Mouse (Mus musculus): ENCODE measurements around the gene Mrpl16. TPM values are rescaled to one million over a fixed set of nuclear protein-coding genes. Genes with fewer than 3 reads are reported as not detected.

The Mrpl16 gene
- polyA plus RNA-seq, 1 experiment from 2014 or later = 50.1 TPM

- H3K9me3 ChIP-seq (ENCODE audit: control insufficient read depth, low read length) = no peaks in the 10 kb centered on the region
- no peaks in the 10 kb centered on the region for H3K4me1 ChIP-seq (ENCODE audit: control insufficient read depth, insufficient read depth, low read length)
- H3K4me2 ChIP-seq (ENCODE audit: low read depth, low read length) = no peak overlapping the region
- no peaks in the 10 kb centered on the region for H3K27me3 ChIP-seq (ENCODE audit: control insufficient read depth, insufficient read depth, low read length)
- H3K4me3 ChIP-seq (ENCODE audit: low read depth, low read length) = no peak overlapping the region
- WGBS = 85% methylated on average over 2 of the region's 2 CpGs
- H3K27ac ChIP-seq (ENCODE audit: low read depth, low read length) = no peak overlapping the region
- no peak overlapping the region for H3K9ac ChIP-seq (replicated peaks; ENCODE audit: low read depth, low read length)
- no peak for ATAC-seq (ENCODE audit: low read depth)
- H3K36me3 ChIP-seq (ENCODE audit: control insufficient read depth, insufficient read depth, low read length) = no peaks in the 10 kb centered on the region
Observed at GRCm38 (mm10) chr19:11793741-11794359, 23.7 kb downstream of the Mrpl16 start.

- Histone ChIP-seq H3K9me3 (ENCODE audit: control insufficient read depth, low read length) (no peaks in the 10 kb centered on the region), H3K27ac (ENCODE audit: low read depth, low read length) (no peak overlapping the region), H3K27me3 (ENCODE audit: control insufficient read depth, insufficient read depth, low read length) (no peaks in the 10 kb centered on the region), H3K4me1 (ENCODE audit: control insufficient read depth, insufficient read depth, low read length) (no peaks in the 10 kb centered on the region), H3K9ac (replicated peaks; ENCODE audit: low read depth, low read length) (no peak overlapping the region), H3K4me2 (ENCODE audit: low read depth, low read length) (no peak overlapping the region), H3K4me3 (ENCODE audit: low read depth, low read length) (no peak overlapping the region), H3K36me3 (ENCODE audit: control insufficient read depth, insufficient read depth, low read length) (no peaks in the 10 kb centered on the region)
- 89% methylated on average over 6 of the region's 6 CpGs for WGBS
- ATAC-seq (ENCODE audit: low read depth) = no peak
Observed at GRCm38 (mm10) chr19:11794447-11794846, 24.3 kb downstream of the Mrpl16 start.

GRCm38 (mm10) chr19:11800531-11801315 lies 30.5 kb downstream of the Mrpl16 start:
- Histone ChIP-seq H3K4me3 (ENCODE audit: low read depth, low read length) (no peak overlapping the region), H3K4me2 (ENCODE audit: low read depth, low read length) (no peak overlapping the region), H3K27me3 (ENCODE audit: control insufficient read depth, insufficient read depth, low read length) (no peaks in the 10 kb centered on the region), H3K9me3 (ENCODE audit: control insufficient read depth, low read length) (no peaks in the 10 kb centered on the region), H3K9ac (replicated peaks; ENCODE audit: low read depth, low read length) (no peak overlapping the region), H3K4me1 (ENCODE audit: control insufficient read depth, insufficient read depth, low read length) (no peaks in the 10 kb centered on the region), H3K36me3 (ENCODE audit: control insufficient read depth, insufficient read depth, low read length) (no peaks in the 10 kb centered on the region), H3K27ac (ENCODE audit: low read depth, low read length) (no peak overlapping the region)
- no peak for ATAC-seq (ENCODE audit: low read depth)
- WGBS = 81% methylated on average over 8 of the region's 8 CpGs

GRCm38 (mm10) chr19:11804423-11804822 lies 34.2 kb downstream of the Mrpl16 start:
- no peak overlapping the region for H3K27ac ChIP-seq (ENCODE audit: low read depth, low read length)
- H3K9ac ChIP-seq (replicated peaks; ENCODE audit: low read depth, low read length) = no peak overlapping the region
- no peaks in the 10 kb centered on the region for H3K9me3 ChIP-seq (ENCODE audit: control insufficient read depth, low read length)
- no peak overlapping the region for H3K4me3 ChIP-seq (ENCODE audit: low read depth, low read length)
- 54% methylated on average over 1 of the region's 1 CpGs for WGBS
- H3K27me3 ChIP-seq (ENCODE audit: control insufficient read depth, insufficient read depth, low read length) = no peaks in the 10 kb centered on the region
- H3K36me3 ChIP-seq (ENCODE audit: control insufficient read depth, insufficient read depth, low read length) = no peaks in the 10 kb centered on the region
- H3K4me1 ChIP-seq (ENCODE audit: control insufficient read depth, insufficient read depth, low read length) = no peaks in the 10 kb centered on the region
- ATAC-seq (ENCODE audit: low read depth) = no peak
- H3K4me2 ChIP-seq (ENCODE audit: low read depth, low read length) = no peak overlapping the region

GRCm38 (mm10) chr19:11807251-11807650 lies 37.1 kb downstream of the Mrpl16 start:
- no peaks in the 10 kb centered on the region for H3K9me3 ChIP-seq (ENCODE audit: control insufficient read depth, low read length)
- no peaks in the 10 kb centered on the region for H3K36me3 ChIP-seq (ENCODE audit: control insufficient read depth, insufficient read depth, low read length)
- WGBS = 88% methylated on average over 2 of the region's 2 CpGs
- H3K4me3 ChIP-seq (ENCODE audit: low read depth, low read length) = no peak overlapping the region
- H3K4me2 ChIP-seq (ENCODE audit: low read depth, low read length) = no peak overlapping the region
- H3K27ac ChIP-seq (ENCODE audit: low read depth, low read length) = no peak overlapping the region
- no peak for ATAC-seq (ENCODE audit: low read depth)
- H3K9ac ChIP-seq (replicated peaks; ENCODE audit: low read depth, low read length) = no peak overlapping the region
- H3K4me1 ChIP-seq (ENCODE audit: control insufficient read depth, insufficient read depth, low read length) = no peaks in the 10 kb centered on the region
- H3K27me3 ChIP-seq (ENCODE audit: control insufficient read depth, insufficient read depth, low read length) = no peaks in the 10 kb centered on the region

GRCm38 (mm10) chr19:11807822-11808221 lies 37.6 kb downstream of the Mrpl16 start:
- 39% methylated on average over 6 of the region's 6 CpGs for WGBS

GRCm38 (mm10) chr19:11808452-11808851 lies 38.3 kb downstream of the Mrpl16 start:
- WGBS = 96% methylated on average over 2 of the region's 2 CpGs

More at GRCm38 (mm10) chr19:11807822-11808221, 37.6 kb downstream of the Mrpl16 start:
- no peak for ATAC-seq (ENCODE audit: low read depth)
- Histone ChIP-seq H3K27ac (ENCODE audit: low read depth, low read length) (no peak overlapping the region), H3K36me3 (ENCODE audit: control insufficient read depth, insufficient read depth, low read length) (no peaks in the 10 kb centered on the region), H3K9me3 (ENCODE audit: control insufficient read depth, low read length) (no peaks in the 10 kb centered on the region), H3K9ac (replicated peaks; ENCODE audit: low read depth, low read length) (no peak overlapping the region), H3K4me2 (ENCODE audit: low read depth, low read length) (no peak overlapping the region), H3K4me1 (ENCODE audit: control insufficient read depth, insufficient read depth, low read length) (no peaks in the 10 kb centered on the region), H3K27me3 (ENCODE audit: control insufficient read depth, insufficient read depth, low read length) (no peaks in the 10 kb centered on the region), H3K4me3 (ENCODE audit: low read depth, low read length) (no peak overlapping the region)

GRCm38 (mm10) chr19:11810003-11810758 lies 40.0 kb downstream of the Mrpl16 start:
- H3K9me3 ChIP-seq (ENCODE audit: control insufficient read depth, low read length) = no peaks in the 10 kb centered on the region
- H3K9ac ChIP-seq (replicated peaks; ENCODE audit: low read depth, low read length) = no peak overlapping the region
- WGBS = 84% methylated on average over 5 of the region's 5 CpGs
- H3K36me3 ChIP-seq (ENCODE audit: control insufficient read depth, insufficient read depth, low read length) = no peaks in the 10 kb centered on the region
- no peak for ATAC-seq (ENCODE audit: low read depth)
- no peaks in the 10 kb centered on the region for H3K27me3 ChIP-seq (ENCODE audit: control insufficient read depth, insufficient read depth, low read length)
- no peak overlapping the region for H3K27ac ChIP-seq (ENCODE audit: low read depth, low read length)
- H3K4me3 ChIP-seq (ENCODE audit: low read depth, low read length) = no peak overlapping the region
- H3K4me2 ChIP-seq (ENCODE audit: low read depth, low read length) = no peak overlapping the region
- no peaks in the 10 kb centered on the region for H3K4me1 ChIP-seq (ENCODE audit: control insufficient read depth, insufficient read depth, low read length)

More at GRCm38 (mm10) chr19:11808452-11808851, 38.3 kb downstream of the Mrpl16 start:
- no peak overlapping the region for H3K4me3 ChIP-seq (ENCODE audit: low read depth, low read length)
- no peaks in the 10 kb centered on the region for H3K27me3 ChIP-seq (ENCODE audit: control insufficient read depth, insufficient read depth, low read length)
- H3K9ac ChIP-seq (replicated peaks; ENCODE audit: low read depth, low read length) = no peak overlapping the region
- H3K9me3 ChIP-seq (ENCODE audit: control insufficient read depth, low read length) = no peaks in the 10 kb centered on the region
- no peaks in the 10 kb centered on the region for H3K36me3 ChIP-seq (ENCODE audit: control insufficient read depth, insufficient read depth, low read length)
- H3K4me1 ChIP-seq (ENCODE audit: control insufficient read depth, insufficient read depth, low read length) = no peaks in the 10 kb centered on the region
- no peak for ATAC-seq (ENCODE audit: low read depth)
- H3K27ac ChIP-seq (ENCODE audit: low read depth, low read length) = no peak overlapping the region
- no peak overlapping the region for H3K4me2 ChIP-seq (ENCODE audit: low read depth, low read length)

GRCm38 (mm10) chr19:11810856-11811255 lies 40.7 kb downstream of the Mrpl16 start:
- Histone ChIP-seq H3K4me3 (ENCODE audit: low read depth, low read length) (no peak overlapping the region), H3K4me2 (ENCODE audit: low read depth, low read length) (no peak overlapping the region), H3K9ac (replicated peaks; ENCODE audit: low read depth, low read length) (no peak overlapping the region), H3K9me3 (ENCODE audit: control insufficient read depth, low read length) (no peaks in the 10 kb centered on the region), H3K4me1 (ENCODE audit: control insufficient read depth, insufficient read depth, low read length) (no peaks in the 10 kb centered on the region), H3K27me3 (ENCODE audit: control insufficient read depth, insufficient read depth, low read length) (no peaks in the 10 kb centered on the region), H3K36me3 (ENCODE audit: control insufficient read depth, insufficient read depth, low read length) (no peaks in the 10 kb centered on the region), H3K27ac (ENCODE audit: low read depth, low read length) (no peak overlapping the region)
- ATAC-seq (ENCODE audit: low read depth) = no peak
- 86% methylated on average over 1 of the region's 1 CpGs for WGBS

All from neural tube, embryonic 14.5 days (tissue).